Mouse (Mus musculus) neural tube, embryonic 15.5 days (tissue): ENCODE data around the gene Pde4d. TPM values are rescaled to one million over a fixed set of nuclear protein-coding genes. Genes with fewer than 3 reads are reported as not detected.
A peak's percentile ranks its signal among the peaks of the same experiment; 100 is the strongest.

ENCODE experiments used
- ATAC-seq: fragments of 200-750 bp; cut with Nextera tagmentation; 2 replicates; pipeline ENCODE4 v1.8.0; 2017; ENCODE audit warnings: mild to moderate bottlenecking, moderate TSS enrichment, moderate library complexity; ENCODE audit not compliant: low FRiP score
- H3K27ac ChIP-seq: fragments of 300-500 bp; sonication (generic); replicated peaks from 2 replicates; pipeline ENCODE4 v1.5.1; 2015; ENCODE audit warnings: mild to moderate bottlenecking, inconsistent platforms
- H3K27me3 ChIP-seq: fragments of 300-500 bp; sonication (generic); replicated peaks from 2 replicates; pipeline ENCODE4 v1.6.1; 2015; ENCODE audit warnings: inconsistent platforms
- H3K36me3 ChIP-seq: fragments of 300-500 bp; sonication (generic); 2 replicates; pipeline ENCODE4 v1.6.1; 2015; ENCODE audit warnings: inconsistent platforms
- H3K4me1 ChIP-seq: fragments of 300-500 bp; sonication (generic); 2 replicates; pipeline ENCODE4 v1.6.1; 2015; ENCODE audit warnings: inconsistent platforms
- H3K4me2 ChIP-seq: fragments of 300-500 bp; sonication (generic); 2 replicates; pipeline ENCODE4 v1.6.1; 2015; ENCODE audit warnings: inconsistent platforms, mild to moderate bottlenecking, moderate library complexity
- H3K4me3 ChIP-seq: fragments of 300-500 bp; sonication (generic); replicated peaks from 2 replicates; pipeline ENCODE4 v1.5.1; 2015; ENCODE audit warnings: mild to moderate bottlenecking, inconsistent platforms
- H3K9ac ChIP-seq: fragments of 300-500 bp; sonication (generic); replicated peaks from 2 replicates; pipeline ENCODE4 v1.6.1; 2015; ENCODE audit warnings: mild to moderate bottlenecking, inconsistent platforms
- H3K9me3 ChIP-seq: fragments of 300-500 bp; sonication (generic); replicated peaks from 2 replicates; pipeline ENCODE4 v1.6.1; 2016; ENCODE audit warnings: inconsistent platforms
- WGBS: fragments of 180-500 bp; shearing (Covaris S2); methylation state at CpG from one replicate; pipeline ENCODE4 v1.1.7; 2015; ENCODE audit warnings: mixed read lengths; 5-methylcytosine and 5-hydroxymethylcytosine counted together
- polyA plus RNA-seq: library from polyadenylated mRNA; unstranded; fragments of >200 nt; fragmentation: Nextera tagmentation; extraction: Ambion mirVana; gene quantifications from 2 replicates; pipeline ENCODE4 v1.2.1, GENCODE M21; 2015

Pde4d gene
- polyA plus RNA-seq, 1 experiment from 2014 or later, result 20.7 TPM

- Histone ChIP-seq H3K9ac (no peak overlapping the region), H3K4me1 (peaks cover 4% of the 10 kb centered on the region; the same call in 1 of the 2 replicates), H3K4me2 (no peak overlapping the region), H3K27ac (no peak overlapping the region), H3K4me3 (no peak overlapping the region), H3K9me3 (no peaks in the 10 kb centered on the region), H3K27me3 (no peaks in the 10 kb centered on the region), H3K36me3 (no peaks in the 10 kb centered on the region)
- ATAC-seq, result no peak
- 39% methylated on average over 8 of the region's 8 CpGs for WGBS
Observed at GRCm38 (mm10) chr13:109068258-109069219, 618.8 kb downstream of the Pde4d start.

GRCm38 (mm10) chr13:109073371-109073770 lies 623.6 kb downstream of the Pde4d start:
- H3K27ac ChIP-seq, result no peak overlapping the region
- no peak overlapping the region for H3K4me3 ChIP-seq
- no peaks in the 10 kb centered on the region for H3K36me3 ChIP-seq
- ATAC-seq, result no peak
- H3K9ac ChIP-seq, result no peak overlapping the region
- 27% methylated on average over 2 of the region's 2 CpGs for WGBS
- no peaks in the 10 kb centered on the region for H3K4me1 ChIP-seq
- H3K9me3 ChIP-seq, result no peaks in the 10 kb centered on the region
- H3K4me2 ChIP-seq, result no peak overlapping the region
- H3K27me3 ChIP-seq, result no peaks in the 10 kb centered on the region

GRCm38 (mm10) chr13:109074078-109074477 lies 624.3 kb downstream of the Pde4d start:
- H3K36me3 ChIP-seq, result no peaks in the 10 kb centered on the region
- no peaks in the 10 kb centered on the region for H3K27me3 ChIP-seq
- no peak overlapping the region for H3K9ac ChIP-seq
- H3K27ac ChIP-seq, result no peak overlapping the region
- no peak overlapping the region for H3K4me2 ChIP-seq
- H3K9me3 ChIP-seq, result no peaks in the 10 kb centered on the region
- no peak for ATAC-seq
- no peak overlapping the region for H3K4me3 ChIP-seq
- 54% methylated on average over 4 of the region's 4 CpGs for WGBS
- H3K4me1 ChIP-seq, result no peaks in the 10 kb centered on the region

DNA sequence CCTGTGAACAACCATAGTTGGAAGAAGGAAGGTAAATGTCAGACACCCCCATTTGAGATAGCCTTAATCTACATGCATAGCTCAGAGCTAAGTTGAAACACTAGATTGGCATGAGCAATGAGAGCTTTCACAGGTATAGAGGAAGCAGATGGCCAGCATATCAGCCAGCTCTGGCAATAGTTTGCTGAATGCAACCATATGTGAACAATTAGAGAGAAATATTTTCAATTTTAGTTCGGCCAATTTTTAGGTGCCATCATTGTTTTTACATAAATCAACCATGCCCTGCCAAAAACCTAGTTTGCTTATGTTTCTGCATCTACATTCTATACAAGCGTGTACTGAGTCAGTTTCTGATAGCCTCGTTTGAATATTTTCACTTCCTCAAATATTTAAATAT lies 642.9 kb downstream of the Pde4d start:
- no peak overlapping the region for H3K27ac ChIP-seq
- 89% methylated on average over 3 of the region's 3 CpGs for WGBS
- H3K4me3 ChIP-seq, result no peak overlapping the region
- H3K36me3 ChIP-seq, result no peaks in the 10 kb centered on the region
- H3K4me2 ChIP-seq, result no peak overlapping the region
- H3K9ac ChIP-seq, result no peak overlapping the region
- H3K9me3 ChIP-seq, result no peaks in the 10 kb centered on the region
- no peaks in the 10 kb centered on the region for H3K4me1 ChIP-seq
- ATAC-seq, result no peak
- no peaks in the 10 kb centered on the region for H3K27me3 ChIP-seq

GRCm38 (mm10) chr13:109096654-109097053 lies 646.9 kb downstream of the Pde4d start:
- 75% methylated on average over 2 of the region's 2 CpGs for WGBS
- no peak overlapping the region for H3K27ac ChIP-seq
- no peak for ATAC-seq
- H3K27me3 ChIP-seq, result no peaks in the 10 kb centered on the region
- no peak overlapping the region for H3K4me3 ChIP-seq
- H3K36me3 ChIP-seq, result no peaks in the 10 kb centered on the region
- H3K9me3 ChIP-seq, result no peaks in the 10 kb centered on the region
- H3K4me1 ChIP-seq, result no peaks in the 10 kb centered on the region
- no peak overlapping the region for H3K4me2 ChIP-seq
- H3K9ac ChIP-seq, result no peak overlapping the region

DNA sequence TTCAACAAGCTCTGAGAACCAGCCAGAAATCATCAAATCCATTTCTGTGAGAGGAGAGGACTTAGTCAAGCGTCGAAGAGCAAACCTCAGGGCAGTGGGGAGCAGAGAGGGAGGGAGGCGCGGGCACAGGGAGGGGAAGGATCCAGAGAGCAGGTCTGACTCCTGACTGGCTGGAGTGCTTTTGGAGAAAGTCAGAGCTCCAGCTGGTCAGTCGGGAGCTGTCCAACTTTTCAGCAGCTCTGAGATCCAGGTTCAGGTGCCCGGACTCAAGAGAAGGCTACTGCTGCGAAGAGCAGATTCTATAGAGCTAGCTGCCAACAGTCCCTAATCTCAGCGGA lies 666.2 kb downstream of the Pde4d start:
- Histone ChIP-seq H3K4me3 (peak overlapping the region; percentile 73), H3K9me3 (no peaks in the 10 kb centered on the region), H3K9ac (peak overlapping the region; percentile 69), H3K4me2 (peak overlapping the region; percentile 94), H3K36me3 (no peaks in the 10 kb centered on the region), H3K27me3 (peaks cover 2% of the 10 kb centered on the region; the same call in 1 of the 2 replicates), H3K27ac (peak overlapping the region; percentile 82), H3K4me1 (peaks cover 20% of the 10 kb centered on the region)
- under 1% methylated on average over 8 of the region's 8 CpGs for WGBS
- ATAC-seq, result peak; percentile 26

DNA sequence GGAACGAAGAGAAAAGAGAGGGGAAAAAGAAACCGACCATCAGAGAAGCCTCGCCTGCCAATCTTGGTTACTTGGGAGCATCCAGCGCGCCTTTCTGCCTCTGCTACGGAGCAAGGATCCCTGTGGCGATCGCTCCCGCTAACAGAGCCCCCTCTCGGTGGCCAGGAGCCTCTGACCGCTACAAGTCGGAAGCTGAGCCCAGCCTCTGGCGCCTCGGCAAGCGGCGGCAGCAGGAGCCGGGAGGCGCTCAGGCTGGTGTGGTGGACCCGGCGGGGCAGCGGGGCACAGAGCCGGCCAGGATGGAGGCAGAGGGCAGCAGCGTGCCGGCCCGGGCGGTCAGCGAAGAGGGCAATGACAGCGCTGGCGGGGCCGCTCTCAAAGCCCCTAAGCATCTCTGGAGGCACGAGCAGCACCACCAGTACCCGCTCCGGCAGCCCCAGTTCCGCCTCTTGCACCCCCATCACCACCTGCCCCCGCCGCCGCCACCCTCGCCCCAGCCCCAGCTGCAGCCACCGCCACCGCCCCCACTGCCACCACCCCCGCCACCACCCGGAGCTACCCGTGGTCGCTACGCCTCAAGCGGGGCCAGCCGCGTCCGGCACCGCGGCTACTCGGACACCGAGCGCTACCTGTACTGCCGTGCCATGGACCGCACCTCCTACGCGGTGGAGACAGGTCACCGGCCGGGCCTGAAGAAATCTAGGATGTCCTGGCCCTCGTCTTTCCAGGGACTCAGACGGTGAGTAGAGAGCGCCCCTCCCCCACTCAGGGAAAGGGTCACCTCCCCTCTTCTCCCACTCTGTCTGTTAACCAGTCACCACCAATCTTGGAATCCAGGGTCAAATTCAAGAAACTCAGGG lies 666.8 kb downstream of the Pde4d start:
- peaks cover 2% of the 10 kb centered on the region; the same call in 1 of the 2 replicates for H3K27me3 ChIP-seq
- peak overlapping the region; percentile 94 for H3K4me2 ChIP-seq
- under 1% methylated on average over 63 of the region's 63 CpGs for WGBS
- H3K9me3 ChIP-seq, result no peaks in the 10 kb centered on the region
- peak overlapping the region; percentile 69 for H3K9ac ChIP-seq
- peak overlapping the region; percentile 73 for H3K4me3 ChIP-seq
- H3K27ac ChIP-seq, result peak overlapping the region; percentile 82
- H3K36me3 ChIP-seq, result no peaks in the 10 kb centered on the region
- H3K4me1 ChIP-seq, result peaks cover 20% of the 10 kb centered on the region
- ATAC-seq, result peak; percentile 88

DNA sequence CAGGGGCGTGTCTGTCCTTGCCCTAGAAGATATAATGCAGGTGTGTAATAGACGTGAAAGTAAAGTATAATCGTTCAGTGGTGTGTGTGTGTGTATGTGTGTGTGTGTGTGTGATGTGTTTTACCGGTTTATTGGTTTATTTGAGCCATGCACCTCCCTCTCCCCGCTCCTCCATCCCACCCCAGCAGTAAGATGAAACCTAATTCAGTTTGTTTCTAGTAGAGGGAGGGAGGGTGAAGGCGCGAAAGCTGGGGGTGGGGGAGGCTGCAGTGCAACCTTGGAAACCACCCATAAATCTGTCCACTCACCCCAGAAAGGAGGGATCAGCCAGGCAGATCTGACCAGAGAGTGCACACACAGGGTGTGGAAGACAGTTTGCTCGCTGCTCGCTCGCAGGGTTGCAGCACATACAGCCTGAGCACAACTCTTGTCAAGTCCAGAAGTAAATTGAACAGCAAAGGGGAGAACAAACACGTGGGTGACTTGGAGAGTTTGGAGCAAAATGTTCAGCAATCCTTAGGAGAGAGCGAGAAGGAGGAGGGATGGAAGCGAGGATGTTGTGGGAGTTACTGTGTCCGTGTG lies 667.6 kb downstream of the Pde4d start:
- Histone ChIP-seq H3K36me3 (no peaks in the 10 kb centered on the region), H3K9me3 (no peaks in the 10 kb centered on the region), H3K27me3 (peaks cover 2% of the 10 kb centered on the region; the same call in 1 of the 2 replicates), H3K4me1 (peaks cover 20% of the 10 kb centered on the region), H3K4me2 (peak overlapping the region; percentile 94), H3K9ac (peak overlapping the region; percentile 69), H3K4me3 (peak overlapping the region; percentile 73), H3K27ac (peak overlapping the region; percentile 82; the same call in 1 of the 2 replicates)
- 5% methylated on average over 14 of the region's 14 CpGs for WGBS
- peak; percentile 78 for ATAC-seq

DNA sequence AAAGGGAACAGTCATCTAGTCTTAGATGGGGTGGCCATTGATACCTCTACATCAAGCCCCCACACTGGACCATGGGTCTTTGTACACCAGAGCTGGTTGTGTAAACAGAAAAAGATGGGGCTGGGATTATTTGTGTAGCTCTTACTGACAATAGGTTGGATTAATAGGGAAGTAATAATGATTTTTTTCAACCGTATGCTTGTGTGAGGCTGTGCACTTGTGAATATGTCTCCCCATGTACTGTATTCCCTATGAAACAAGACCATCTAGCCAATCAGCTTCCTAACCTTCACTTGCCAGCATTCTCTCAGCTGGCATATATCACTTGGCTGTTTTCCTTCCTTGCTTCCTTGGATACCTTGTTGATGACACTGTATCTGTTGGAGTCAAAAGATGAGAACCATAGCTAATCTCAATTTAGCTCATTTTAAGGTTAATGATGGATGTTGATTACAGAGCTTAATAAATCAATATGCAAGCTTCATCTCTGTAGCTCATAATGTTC lies 668.6 kb downstream of the Pde4d start:
- Histone ChIP-seq H3K36me3 (no peaks in the 10 kb centered on the region), H3K27ac (0 out of 2 replicates have a peak overlapping the region, but pooled peaks have one; percentile 9), H3K9me3 (no peaks in the 10 kb centered on the region), H3K9ac (no peak overlapping the region), H3K4me3 (peak overlapping the region; percentile 73), H3K4me2 (peak overlapping the region; percentile 94), H3K4me1 (peaks cover 20% of the 10 kb centered on the region), H3K27me3 (peaks cover 2% of the 10 kb centered on the region; the same call in 1 of the 2 replicates)
- no peak for ATAC-seq
- WGBS, result 74% methylated on average over 1 of the region's 1 CpGs

GRCm38 (mm10) chr13:109121867-109122266 lies 672.1 kb downstream of the Pde4d start:
- 67% methylated on average over 3 of the region's 3 CpGs for WGBS
- H3K27ac ChIP-seq, result no peak overlapping the region
- H3K27me3 ChIP-seq, result no peaks in the 10 kb centered on the region
- H3K4me3 ChIP-seq, result no peak overlapping the region
- no peak for ATAC-seq
- no peak overlapping the region for H3K4me2 ChIP-seq
- no peak overlapping the region for H3K9ac ChIP-seq
- peaks cover 10% of the 10 kb centered on the region for H3K4me1 ChIP-seq
- H3K9me3 ChIP-seq, result no peaks in the 10 kb centered on the region
- no peaks in the 10 kb centered on the region for H3K36me3 ChIP-seq

DNA sequence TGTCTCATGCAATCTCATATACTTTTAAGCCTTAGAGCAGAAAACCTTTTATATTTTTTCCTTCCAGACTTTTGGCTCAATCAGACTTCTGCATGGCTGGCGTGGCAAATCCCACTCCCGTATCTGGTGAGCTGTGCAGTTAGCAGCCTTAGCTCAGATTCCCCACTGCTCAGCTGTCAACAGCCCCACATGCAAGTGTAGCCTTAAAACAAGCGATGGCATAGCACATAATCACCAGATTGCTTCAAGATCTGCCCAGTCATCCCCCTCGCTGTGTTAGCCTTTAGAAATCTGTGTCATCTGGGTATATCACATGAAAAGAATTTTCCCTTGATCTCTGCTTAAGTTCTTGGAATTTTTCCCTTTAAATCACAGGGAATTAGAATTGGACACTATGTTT lies 686.7 kb downstream of the Pde4d start:
- Histone ChIP-seq H3K4me1 (no peaks in the 10 kb centered on the region), H3K9ac (no peak overlapping the region), H3K4me3 (no peak overlapping the region), H3K9me3 (no peaks in the 10 kb centered on the region), H3K27me3 (no peaks in the 10 kb centered on the region), H3K4me2 (no peak overlapping the region), H3K36me3 (no peaks in the 10 kb centered on the region), H3K27ac (no peak overlapping the region)
- ATAC-seq, result no peak
- WGBS, result 73% methylated on average over 4 of the region's 4 CpGs
